Mouse (Mus musculus) frontal cortex, postnatal 10 days (tissue): ENCODE results near the gene Kank2.

Source experiments
- DNase-seq, 2 experiments: peaks; one replicate each; pipeline ENCODE4 v3.0.0; 2022; ENCODE audit warnings: low spot score in 2 of 2, mixed read lengths in 1 of 2

Kank2 gene

GRCm38 (mm10) chr9:21798345-21799009 is at the start of gene Kank2:
Kank2 (minus strand) TSS chr9:21798744.
- peak; percentile 52 to 73 for DNase-seq

- no peak for DNase-seq
Measured at GRCm38 (mm10) chr9:21847926-21848325, 49.4 kb upstream of the Kank2 start.

- no peak for DNase-seq
Measured at GRCm38 (mm10) chr9:21847425-21847824, 48.9 kb upstream of the Kank2 start.

- DNase-seq = no peak
Measured at GRCm38 (mm10) chr9:21846755-21847341, 48.3 kb upstream of the Kank2 start.

- no peak for DNase-seq
Measured at GRCm38 (mm10) chr9:21845381-21846080, 47.0 kb upstream of the Kank2 start.

GRCm38 (mm10) chr9:21843086-21843485 is 44.5 kb upstream of the Kank2 start:
- DNase-seq = no peak

GRCm38 (mm10) chr9:21842391-21842790 is 43.8 kb upstream of the Kank2 start:
- DNase-seq = no peak

GRCm38 (mm10) chr9:21841340-21841739 is 42.8 kb upstream of the Kank2 start:
- no peak for DNase-seq

- DNase-seq = no peak
Measured at GRCm38 (mm10) chr9:21840115-21840787, 41.7 kb upstream of the Kank2 start.

GRCm38 (mm10) chr9:21837690-21838089 is 39.1 kb upstream of the Kank2 start:
- DNase-seq = no peak

- no peak for DNase-seq
Measured at GRCm38 (mm10) chr9:21835258-21835912, 36.8 kb upstream of the Kank2 start, which contains the start of gene Angptl8. Angptl8 (plus strand) TSS chr9:21835510.

- DNase-seq = no peak
Measured at GRCm38 (mm10) chr9:21831558-21832240, 33.2 kb upstream of the Kank2 start.

- no peak for DNase-seq
Measured at GRCm38 (mm10) chr9:21830936-21831335, 32.4 kb upstream of the Kank2 start.

- no peak for DNase-seq
Measured at GRCm38 (mm10) chr9:21830461-21830850, 31.9 kb upstream of the Kank2 start.

GRCm38 (mm10) chr9:21829834-21830460 is 31.4 kb upstream of the Kank2 start:
- DNase-seq = no peak

- no peak for DNase-seq
Measured at GRCm38 (mm10) chr9:21824366-21824765, 25.8 kb upstream of the Kank2 start.

GRCm38 (mm10) chr9:21823957-21824356 is 25.4 kb upstream of the Kank2 start:
- DNase-seq = no peak

- no peak for DNase-seq
Measured at GRCm38 (mm10) chr9:21822686-21823085, 24.1 kb upstream of the Kank2 start.

GRCm38 (mm10) chr9:21820183-21820582 is 21.6 kb upstream of the Kank2 start:
- no peak for DNase-seq

GRCm38 (mm10) chr9:21819181-21819729 is 20.7 kb upstream of the Kank2 start:
- no peak for DNase-seq
